Mouse (Mus musculus) embryonic facial prominence, embryonic 13.5 days (tissue): ENCODE measurements around the gene Dohh. TPM values are rescaled to one million over a fixed set of nuclear protein-coding genes. Genes with fewer than 3 reads are reported as not detected.
A peak's percentile ranks its signal among the peaks of the same experiment; 100 is the strongest.

ENCODE experiments used
- ATAC-seq: fragments of 200-750 bp; cut with Nextera tagmentation; 2 replicates; pipeline ENCODE4 v1.8.0; 2017; ENCODE audit warnings: low read depth; ENCODE audit not compliant: insufficient number of reproducible peaks, insufficient read depth, low FRiP score, low TSS enrichment
- H3K27ac ChIP-seq: fragments of 300-500 bp; sonication (generic); 2 replicates; pipeline ENCODE4 v1.5.1; 2015; ENCODE audit warnings: moderate library complexity, mild to moderate bottlenecking, inconsistent platforms
- H3K27me3 ChIP-seq: fragments of 300-500 bp; sonication (generic); 2 replicates; pipeline ENCODE4 v1.6.1; 2015; ENCODE audit warnings: mild to moderate bottlenecking, inconsistent platforms
- H3K36me3 ChIP-seq: fragments of 300-500 bp; sonication (generic); 2 replicates; pipeline ENCODE4 v1.6.1; 2015; ENCODE audit warnings: mild to moderate bottlenecking, inconsistent platforms
- H3K4me1 ChIP-seq: fragments of 300-500 bp; sonication (generic); 2 replicates; pipeline ENCODE4 v1.6.1; 2015; ENCODE audit warnings: inconsistent platforms
- H3K4me2 ChIP-seq: fragments of 300-500 bp; sonication (generic); 2 replicates; pipeline ENCODE4 v1.6.1; 2015; ENCODE audit warnings: moderate library complexity, mild to moderate bottlenecking, inconsistent platforms
- H3K4me3 ChIP-seq: fragments of 300-500 bp; sonication (generic); 2 replicates; pipeline ENCODE4 v1.5.1; 2015; ENCODE audit warnings: mild to moderate bottlenecking, inconsistent platforms
- H3K9ac ChIP-seq: fragments of 300-500 bp; sonication (generic); 2 replicates; pipeline ENCODE4 v1.6.1; 2015; ENCODE audit warnings: mild to moderate bottlenecking, inconsistent platforms
- H3K9me3 ChIP-seq: fragments of 300-500 bp; sonication (generic); 2 replicates; pipeline ENCODE4 v1.6.1; 2016; ENCODE audit warnings: inconsistent platforms
- WGBS: fragments of 180-500 bp; shearing (Covaris S2); methylation state at CpG from one replicate; pipeline ENCODE4 v1.1.7; 2015; ENCODE audit warnings: mixed read lengths; 5-methylcytosine and 5-hydroxymethylcytosine counted together
- polyA plus RNA-seq: library from polyadenylated mRNA; unstranded; fragments of >200 nt; fragmentation: Nextera tagmentation; extraction: Ambion mirVana; gene quantifications from 2 replicates; pipeline ENCODE4 v1.2.1, GENCODE M21; 2015

Dohh gene
- polyA plus RNA-seq, 1 experiment from 2014 or later, result 71.8 TPM

GRCm38 (mm10) chr10:81416581-81417226 is 32.5 kb downstream of the Dohh start:
- Histone ChIP-seq H3K4me1 (peaks cover 76% of the 10 kb centered on the region), H3K27ac (peak overlapping the region; percentile 94), H3K9me3 (no peaks in the 10 kb centered on the region), H3K4me2 (peak overlapping the region; percentile 62), H3K9ac (peak overlapping the region; percentile 69), H3K36me3 (peaks cover 50% of the 10 kb centered on the region), H3K27me3 (no peaks in the 10 kb centered on the region), H3K4me3 (peak overlapping the region; percentile 35)
- 1% methylated on average over 22 of the region's 26 CpGs for WGBS
- ATAC-seq, result peak; percentile 73

DNA sequence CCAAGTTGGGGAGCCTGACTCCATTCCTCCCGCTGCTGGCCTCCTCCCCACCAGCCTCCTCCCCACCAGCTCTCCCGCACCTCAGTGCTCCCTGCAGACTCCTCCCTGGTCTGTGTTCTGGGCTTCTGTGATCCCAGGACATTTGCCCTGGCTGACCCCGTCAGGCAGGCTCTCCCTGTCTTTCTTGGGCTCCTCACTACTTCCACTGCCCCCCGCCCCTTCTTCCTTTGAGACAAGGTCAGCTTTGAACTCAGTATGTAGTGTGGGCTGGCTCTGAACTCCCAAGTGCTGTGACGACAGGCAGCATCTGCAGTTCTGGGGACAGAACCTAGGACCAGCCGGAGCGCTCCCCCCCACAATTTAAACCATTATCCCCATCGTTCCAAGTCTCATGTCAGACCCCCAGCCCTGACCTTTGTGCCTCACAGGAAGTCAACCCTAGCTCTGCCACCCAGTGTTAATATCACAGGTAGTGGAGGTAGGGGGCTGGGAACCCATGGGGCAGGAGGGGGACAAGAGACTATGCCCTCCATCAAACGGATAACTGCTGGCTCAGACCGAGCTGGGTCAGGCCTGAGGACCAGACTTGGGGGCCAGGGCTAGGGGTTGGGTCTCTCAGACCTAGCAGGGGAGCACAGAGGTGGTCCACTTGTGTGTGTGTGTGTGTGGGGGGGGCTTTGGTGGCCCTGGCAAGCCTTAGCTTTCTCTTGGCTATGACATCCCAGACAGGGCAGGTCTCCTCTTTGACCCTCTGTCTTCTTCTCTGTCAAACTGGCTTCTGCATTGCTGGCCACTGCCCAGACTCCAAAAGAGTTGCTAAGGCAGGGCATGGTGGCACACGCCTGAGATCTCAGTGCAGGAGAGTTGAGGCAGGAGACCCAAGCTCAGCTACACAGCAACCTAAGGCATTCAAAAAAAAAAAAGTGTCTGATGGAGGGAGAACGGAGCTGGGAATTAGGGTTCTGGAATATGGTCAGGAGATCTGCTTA is 33.3 kb downstream of the Dohh start:
- Histone ChIP-seq H3K9ac (peak overlapping the region; percentile 69), H3K36me3 (peaks cover 44% of the 10 kb centered on the region), H3K9me3 (no peaks in the 10 kb centered on the region), H3K4me3 (peak overlapping the region; percentile 35), H3K27ac (peak overlapping the region; percentile 94), H3K27me3 (no peaks in the 10 kb centered on the region), H3K4me2 (peak overlapping the region; percentile 62), H3K4me1 (peaks cover 68% of the 10 kb centered on the region)
- ATAC-seq, result peak; percentile 3; the same call in 1 of the 2 replicates
- WGBS, result 42% methylated on average over 12 of the region's 12 CpGs

DNA sequence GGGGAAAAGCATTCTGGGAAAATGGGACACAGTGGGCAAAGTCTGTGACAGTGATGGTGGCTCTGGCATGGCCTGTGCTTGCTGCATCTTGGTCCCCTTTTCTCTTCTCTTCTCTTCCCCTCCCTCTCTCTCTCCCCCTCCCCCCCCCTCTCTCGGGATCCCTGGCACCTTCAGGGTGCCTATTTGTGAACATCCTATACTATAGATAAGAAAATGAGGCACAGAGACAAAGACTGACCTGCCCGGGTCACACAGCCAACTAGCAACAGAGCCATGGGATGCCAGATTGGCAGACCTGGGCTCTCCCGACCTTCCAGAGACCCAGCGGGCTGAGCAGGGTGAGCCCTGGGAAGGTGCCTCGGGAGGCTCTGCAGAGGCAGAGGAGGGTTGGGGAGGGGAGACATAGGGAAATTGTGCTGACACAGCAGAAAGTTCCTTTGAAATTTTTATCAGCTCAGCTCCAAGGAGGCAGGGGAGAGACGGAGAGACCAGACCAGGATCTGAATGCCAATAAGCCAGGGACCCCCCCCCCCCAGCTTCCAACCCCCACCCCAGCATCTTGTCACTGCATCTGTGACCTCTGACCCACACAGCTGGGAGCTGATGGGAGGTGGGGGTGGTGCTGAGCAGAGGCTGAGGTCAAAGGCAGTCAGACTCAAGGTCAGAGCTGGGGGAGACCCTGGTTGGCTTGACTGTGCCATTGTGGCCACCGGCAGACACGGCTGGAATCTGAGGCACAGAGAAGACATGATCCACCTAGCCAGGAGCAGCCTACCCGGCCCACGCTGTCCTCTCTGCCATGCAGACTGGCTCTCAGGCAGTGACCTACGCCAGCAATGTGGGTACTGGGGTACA is 34.2 kb downstream of the Dohh start:
- 41% methylated on average over 11 of the region's 11 CpGs for WGBS
- Histone ChIP-seq H3K4me1 (peaks cover 58% of the 10 kb centered on the region), H3K27ac (peak overlapping the region; percentile 94)

GRCm38 (mm10) chr10:81419111-81419928 is 35.1 kb downstream of the Dohh start:
- WGBS, result 91% methylated on average over 10 of the region's 10 CpGs
- Histone ChIP-seq H3K36me3 (peaks cover 32% of the 10 kb centered on the region), H3K27ac (0 out of 2 replicates have a peak overlapping the region, but pooled peaks have one; percentile 94), H3K9ac (peak overlapping the region; percentile 54; the same call in 1 of the 2 replicates), H3K9me3 (no peaks in the 10 kb centered on the region), H3K27me3 (peaks cover 4% of the 10 kb centered on the region; the same call in 1 of the 2 replicates), H3K4me3 (no peak overlapping the region), H3K4me1 (peaks cover 56% of the 10 kb centered on the region), H3K4me2 (no peak overlapping the region)
- no peak for ATAC-seq

More for the DNA sequence above, 34.2 kb downstream of the Dohh start:
- Histone ChIP-seq H3K36me3 (peaks cover 35% of the 10 kb centered on the region), H3K9me3 (no peaks in the 10 kb centered on the region), H3K4me2 (no peak overlapping the region), H3K27me3 (no peaks in the 10 kb centered on the region), H3K4me3 (no peak overlapping the region), H3K9ac (peak overlapping the region; percentile 54; the same call in 1 of the 2 replicates)
- ATAC-seq, result no peak

GRCm38 (mm10) chr10:81420191-81420767 is 36.1 kb downstream of the Dohh start:
- H3K4me3 ChIP-seq, result no peak overlapping the region
- no peak overlapping the region for H3K27ac ChIP-seq
- 88% methylated on average over 40 of the region's 40 CpGs for WGBS
- H3K4me1 ChIP-seq, result peaks cover 56% of the 10 kb centered on the region
- H3K27me3 ChIP-seq, result peaks cover 10% of the 10 kb centered on the region
- H3K9me3 ChIP-seq, result no peaks in the 10 kb centered on the region
- ATAC-seq, result no peak
- H3K9ac ChIP-seq, result no peak overlapping the region
- H3K36me3 ChIP-seq, result peaks cover 30% of the 10 kb centered on the region
- no peak overlapping the region for H3K4me2 ChIP-seq

GRCm38 (mm10) chr10:81421041-81421796 is 37.0 kb downstream of the Dohh start:
- H3K27ac ChIP-seq, result no peak overlapping the region
- no peak overlapping the region for H3K4me2 ChIP-seq
- peaks cover 54% of the 10 kb centered on the region for H3K4me1 ChIP-seq
- WGBS, result 80% methylated on average over 4 of the region's 4 CpGs
- no peak overlapping the region for H3K4me3 ChIP-seq
- H3K9me3 ChIP-seq, result no peaks in the 10 kb centered on the region
- peaks cover 14% of the 10 kb centered on the region for H3K27me3 ChIP-seq
- H3K9ac ChIP-seq, result no peak overlapping the region
- ATAC-seq, result no peak
- H3K36me3 ChIP-seq, result peaks cover 24% of the 10 kb centered on the region

GRCm38 (mm10) chr10:81421797-81422100 is 37.5 kb downstream of the Dohh start:
- H3K9me3 ChIP-seq, result no peaks in the 10 kb centered on the region
- no peak for ATAC-seq
- no peak overlapping the region for H3K27ac ChIP-seq
- peaks cover 49% of the 10 kb centered on the region for H3K4me1 ChIP-seq
- H3K4me2 ChIP-seq, result no peak overlapping the region
- WGBS, result 76% methylated on average over 5 of the region's 5 CpGs
- no peak overlapping the region for H3K9ac ChIP-seq
- no peak overlapping the region for H3K4me3 ChIP-seq
- peaks cover 14% of the 10 kb centered on the region for H3K27me3 ChIP-seq
- H3K36me3 ChIP-seq, result peaks cover 24% of the 10 kb centered on the region

GRCm38 (mm10) chr10:81422191-81422590 is 38.0 kb downstream of the Dohh start:
- Histone ChIP-seq H3K36me3 (peaks cover 24% of the 10 kb centered on the region), H3K9me3 (no peaks in the 10 kb centered on the region), H3K4me3 (no peak overlapping the region), H3K4me2 (no peak overlapping the region), H3K27ac (no peak overlapping the region), H3K9ac (no peak overlapping the region), H3K4me1 (peaks cover 46% of the 10 kb centered on the region), H3K27me3 (peaks cover 16% of the 10 kb centered on the region)
- WGBS, result 72% methylated on average over 6 of the region's 6 CpGs
- no peak for ATAC-seq

GRCm38 (mm10) chr10:81422661-81423217 is 38.5 kb downstream of the Dohh start:
- Histone ChIP-seq H3K9me3 (no peaks in the 10 kb centered on the region), H3K9ac (no peak overlapping the region), H3K36me3 (peaks cover 24% of the 10 kb centered on the region), H3K4me2 (no peak overlapping the region), H3K4me3 (no peak overlapping the region), H3K27ac (no peak overlapping the region), H3K4me1 (peaks cover 44% of the 10 kb centered on the region), H3K27me3 (peaks cover 21% of the 10 kb centered on the region)
- 73% methylated on average over 3 of the region's 3 CpGs for WGBS
- no peak for ATAC-seq
